Mouse (Mus musculus) heart, adult 10 weeks (tissue): ENCODE data around the gene Acrv1. TPM values are rescaled to one million over a fixed set of nuclear protein-coding genes. Genes with fewer than 3 reads are reported as not detected.

Source experiments
- polyA plus RNA-seq: library from polyadenylated mRNA; stranded (reverse); fragments of 350-450 nt; fragmentation: Illumina TruSeq; extraction: RNeasy Lipid Tissue Mini Kit (QIAGEN cat#74804); gene quantifications from one replicate; pipeline ENCODE4 v1.2.3, GENCODE M21; 2014; ENCODE audit warnings: low read depth, low replicate concordance

Gene Acrv1
- not detected for polyA plus RNA-seq

DNA sequence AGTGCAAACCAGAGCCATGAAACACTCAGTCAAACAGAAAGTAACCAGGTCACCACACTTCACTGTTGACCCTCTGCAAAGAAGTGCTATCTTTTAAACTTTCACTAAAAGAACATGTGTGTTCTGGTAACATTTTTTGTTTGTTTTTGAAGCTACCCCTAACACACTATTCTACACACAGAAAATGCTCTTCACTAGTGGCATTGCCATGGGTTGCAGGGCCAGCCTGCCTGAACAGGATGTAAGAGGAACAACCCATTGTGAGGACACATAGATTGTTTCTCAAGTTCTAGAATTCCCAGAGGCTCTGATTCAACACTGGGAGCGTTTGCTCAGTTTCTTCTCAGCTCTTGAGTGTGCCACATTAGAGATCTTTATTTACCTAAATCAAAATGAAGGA, at the start of gene Acrv1:
Gene Acrv1, plus strand, starts transcription at position 301 of the 400 bp plus-strand sequence.

GRCm38 (mm10) chr9:36643276-36643675, 49.7 kb upstream of the Acrv1 start, which contains the start of gene A630095E13Rik:
A630095E13Rik (minus strand) TSS chr9:36643376.

DNA sequence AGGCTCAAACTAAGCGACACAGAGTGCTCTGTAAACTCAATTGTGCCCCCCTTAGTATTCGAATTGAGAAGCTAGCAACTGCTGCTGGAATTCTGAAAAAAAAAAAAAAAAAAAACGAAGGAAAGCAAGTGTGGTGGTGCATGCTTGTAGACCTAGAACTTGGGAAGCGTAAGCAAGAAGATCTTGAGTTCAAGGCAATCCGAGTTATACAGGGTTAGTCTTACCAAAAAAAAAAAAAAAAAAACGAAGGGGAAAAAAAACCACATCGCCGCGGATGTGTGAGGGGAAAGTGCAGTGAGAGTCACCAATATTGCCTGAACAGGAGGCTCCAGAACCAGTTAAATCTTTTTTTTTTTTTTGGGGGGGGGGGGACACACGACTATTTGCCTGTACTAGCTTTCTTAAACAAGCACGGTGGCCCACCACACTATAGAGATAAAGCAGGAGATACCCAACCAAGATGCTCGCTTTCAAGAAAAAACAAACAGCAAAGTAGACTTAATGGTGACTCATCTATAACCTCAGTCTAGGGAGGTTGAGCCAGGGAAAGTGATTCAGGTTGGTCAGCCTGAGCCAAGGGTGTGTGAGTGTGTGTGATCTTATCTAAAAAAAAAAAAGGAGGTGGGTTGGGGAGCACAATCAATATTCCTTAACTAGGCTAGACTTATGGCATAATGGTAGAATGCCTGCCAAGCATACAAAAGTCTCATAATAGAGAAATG, 34.2 kb downstream of the Acrv1 start, which contains the start of gene Chek1:
Gene Chek1, minus strand, starts transcription at position 32 of the 722 bp plus-strand sequence.

Other genes starting within 250 kb of the Acrv1 start
- not detected for gene Gm9513, start 217.6 kb upstream of the Acrv1 start, polyA plus RNA-seq
- not detected for gene Gm5615, start 151.3 kb upstream of the Acrv1 start, polyA plus RNA-seq
- gene Gm17689, start 110.6 kb upstream of the Acrv1 start, polyA plus RNA-seq, result not detected
- not detected for gene A630095E13Rik, start 49.8 kb upstream of the Acrv1 start, polyA plus RNA-seq
- gene Chek1, start 33.8 kb downstream of the Acrv1 start, polyA plus RNA-seq, result 2.1 TPM
- gene Stt3a, start 74.5 kb downstream of the Acrv1 start, polyA plus RNA-seq, result 25.4 TPM
- 77.8 TPM for gene Ei24, start 104.2 kb downstream of the Acrv1 start, polyA plus RNA-seq
- 2.3 TPM for gene Fez1, start 128.6 kb downstream of the Acrv1 start, polyA plus RNA-seq